Mouse (Mus musculus) CH12.LX (cell line): ENCODE measurements around the gene Hbs1l. TPM values are rescaled to one million over a fixed set of nuclear protein-coding genes. Genes with fewer than 3 reads are reported as not detected.

Experiments
- DNase-seq: peaks from one replicate; pipeline ENCODE4 v3.0.0-alpha.2; 2013; ENCODE audit errors: extremely low read depth
- H3K27ac ChIP-seq: 2 replicates; pipeline ENCODE4 v1.5.1; 2012; ENCODE audit warnings: low read depth, mild to moderate bottlenecking, control low read depth, moderate library complexity; ENCODE audit not compliant: insufficient read depth
- H3K27me3 ChIP-seq: replicated peaks from 2 replicates; pipeline ENCODE3; 2012; ENCODE audit warnings: inconsistent platforms
- H3K36me3 ChIP-seq, 2 experiments: replicated peaks in 1 of 2; 2 replicates each; pipeline versions ENCODE3 to v1.6.1; 2012; ENCODE audit warnings: inconsistent platforms in 1 of 2, low read length in 1 of 2, mild to moderate bottlenecking in 1 of 2, mixed read lengths in 1 of 2, moderate library complexity in 1 of 2; ENCODE audit not compliant: control insufficient read depth in 1 of 2, insufficient read depth in 1 of 2
- H3K4me1 ChIP-seq, 2 experiments: 2 replicates each; pipeline ENCODE4 v1.6.1; 2012; ENCODE audit warnings: inconsistent platforms in 1 of 2, moderate library complexity in 1 of 2; ENCODE audit not compliant: insufficient read depth in 2 of 2, control insufficient read depth in 1 of 2
- H3K4me2 ChIP-seq: 2 replicates; pipeline ENCODE4 v1.6.1; 2012; ENCODE audit warnings: low read depth, mild to moderate bottlenecking, control low read depth; ENCODE audit not compliant: poor library complexity, insufficient read depth, severe bottlenecking
- H3K4me3 ChIP-seq, 3 experiments: fragments of 150-350 bp in 1 of 3; sonication (generic) in 1 of 3; replicated peaks in 1 of 3; 2 replicates each; pipeline versions ENCODE3 to v1.5.1; 2011 to 2012; ENCODE audit warnings: low read depth in 2 of 3, low read length in 2 of 3, mild to moderate bottlenecking in 2 of 3, moderate library complexity in 2 of 3, control low read depth in 1 of 3, improper control_type of control experiment in 1 of 3, inconsistent platforms in 1 of 3, mixed read lengths in 1 of 3; ENCODE audit not compliant: poor library complexity in 1 of 3
- H3K79me2 ChIP-seq: replicated peaks from 2 replicates; pipeline ENCODE4 v1.6.1; 2012; ENCODE audit warnings: mild to moderate bottlenecking, moderate library complexity; ENCODE audit not compliant: control insufficient read depth, poor library complexity, insufficient read depth, severe bottlenecking; ENCODE audit errors: extremely low read depth
- H3K9ac ChIP-seq: 2 replicates; pipeline ENCODE4 v1.6.1; 2012; ENCODE audit warnings: low read depth, mild to moderate bottlenecking, control low read depth, moderate library complexity; ENCODE audit not compliant: insufficient read depth
- H3K9me3 ChIP-seq: replicated peaks from 2 replicates; pipeline ENCODE3; 2012; ENCODE audit warnings: low read length, inconsistent platforms, mixed read lengths
- CHD2 ChIP-seq: IDR thresholded peaks from 2 replicates; pipeline ENCODE4 v1.6.1; 2011; ENCODE audit warnings: low read length, improper control_type of control experiment
- CTCF ChIP-seq, 2 experiments: IDR thresholded peaks in 1 of 2; conservative IDR thresholded peaks in 1 of 2; 2 replicates each; pipeline ENCODE4 v1.5.1; 2011 to 2012; ENCODE audit warnings: low read depth in 2 of 2, low read length in 2 of 2, improper control_type of control experiment in 1 of 2, inconsistent platforms in 1 of 2, mild to moderate bottlenecking in 1 of 2, moderate library complexity in 1 of 2
- ELF1 ChIP-seq: IDR thresholded peaks from 2 replicates; pipeline ENCODE4 v1.6.1; 2014; ENCODE audit warnings: low read depth, mild to moderate bottlenecking, inconsistent platforms, low read length, improper control_type of control experiment
- EP300 ChIP-seq: IDR thresholded peaks from 2 replicates; pipeline ENCODE4 v1.6.1; 2011; ENCODE audit warnings: low read length, improper control_type of control experiment
- ETS1 ChIP-seq: conservative IDR thresholded peaks from 2 replicates; pipeline ENCODE4 v1.6.1; 2012; ENCODE audit warnings: low read depth, mild to moderate bottlenecking, inconsistent platforms, low read length, improper control_type of control experiment, moderate library complexity
- GABPA ChIP-seq: IDR thresholded peaks from 2 replicates; pipeline ENCODE4 v1.6.1; 2012; ENCODE audit warnings: low read depth, low read length, improper control_type of control experiment, inconsistent platforms; ENCODE audit not compliant: insufficient replicate concordance
- HCFC1 ChIP-seq: IDR thresholded peaks from 2 replicates; pipeline ENCODE4 v1.6.1; 2012; ENCODE audit warnings: low read depth, mild to moderate bottlenecking, inconsistent platforms, low read length, improper control_type of control experiment
- IRF4 ChIP-seq: IDR thresholded peaks from 2 replicates; pipeline ENCODE4 v1.6.1; 2014; ENCODE audit warnings: low read depth, mild to moderate bottlenecking, inconsistent platforms, low read length, improper control_type of control experiment
- JUN ChIP-seq: IDR thresholded peaks from 2 replicates; pipeline ENCODE4 v1.6.1; 2011; ENCODE audit warnings: low read depth, mild to moderate bottlenecking, low read length, improper control_type of control experiment, moderate library complexity; ENCODE audit not compliant: insufficient read depth
- KAT2A ChIP-seq: IDR thresholded peaks from 2 replicates; pipeline ENCODE4 v1.6.1; 2012; ENCODE audit warnings: low read length, improper control_type of control experiment, inconsistent platforms; ENCODE audit not compliant: insufficient replicate concordance
- MAFK ChIP-seq: IDR thresholded peaks from 2 replicates; pipeline ENCODE4 v1.6.1; 2011; ENCODE audit warnings: low read length, improper control_type of control experiment; ENCODE audit not compliant: insufficient replicate concordance
- MAZ ChIP-seq: IDR thresholded peaks from 2 replicates; pipeline ENCODE4 v1.6.1; 2012; ENCODE audit warnings: low read depth, mild to moderate bottlenecking, inconsistent platforms, low read length, improper control_type of control experiment, moderate library complexity
- MYC ChIP-seq: IDR thresholded peaks from 2 replicates; pipeline ENCODE4 v1.6.1; 2011; ENCODE audit warnings: low read depth, mild to moderate bottlenecking, improper control_type of control experiment, low read length
- NELFE ChIP-seq: IDR thresholded peaks from 2 replicates; pipeline ENCODE4 v1.6.1; 2011; ENCODE audit warnings: low read depth, low read length, improper control_type of control experiment
- NRF1 ChIP-seq: IDR thresholded peaks from 2 replicates; pipeline ENCODE4 v1.6.1; 2014; ENCODE audit warnings: low read depth, mild to moderate bottlenecking, inconsistent platforms, low read length, improper control_type of control experiment, moderate library complexity
- RAD21 ChIP-seq: IDR thresholded peaks from 2 replicates; pipeline ENCODE4 v1.6.1; 2011; ENCODE audit warnings: low read depth, mild to moderate bottlenecking, low read length, improper control_type of control experiment, moderate library complexity
- SIN3A ChIP-seq: IDR thresholded peaks from 2 replicates; pipeline ENCODE4 v1.6.1; 2012; ENCODE audit warnings: low read length, improper control_type of control experiment, inconsistent platforms
- SMC3 ChIP-seq: IDR thresholded peaks from 2 replicates; pipeline ENCODE4 v1.6.1; 2011; ENCODE audit warnings: low read depth, low read length, improper control_type of control experiment
- TBP ChIP-seq: conservative IDR thresholded peaks from 2 replicates; pipeline ENCODE4 v1.6.1; 2011; ENCODE audit warnings: low read depth, low read length, improper control_type of control experiment
- USF1 ChIP-seq: IDR thresholded peaks from 2 replicates; pipeline ENCODE4 v1.6.1; 2014; ENCODE audit warnings: low read depth, mild to moderate bottlenecking, inconsistent platforms, low read length, improper control_type of control experiment
- USF2 ChIP-seq: conservative IDR thresholded peaks from 2 replicates; pipeline ENCODE4 v1.6.1; 2011; ENCODE audit warnings: low read depth, low read length, improper control_type of control experiment
- ZC3H11A ChIP-seq: IDR thresholded peaks from 2 replicates; pipeline ENCODE4 v1.6.1; 2012; ENCODE audit warnings: low read depth, mild to moderate bottlenecking, inconsistent platforms, low read length, improper control_type of control experiment
- ZKSCAN1 ChIP-seq: IDR thresholded peaks from 2 replicates; pipeline ENCODE4 v1.6.1; 2012; ENCODE audit warnings: low read depth, inconsistent platforms, low read length, improper control_type of control experiment, borderline replicate concordance
- ZMIZ1 ChIP-seq: IDR thresholded peaks from 2 replicates; pipeline ENCODE4 v1.6.1; 2012; ENCODE audit warnings: low read depth, mild to moderate bottlenecking, inconsistent platforms, low read length, improper control_type of control experiment
- ZNF384 ChIP-seq: IDR thresholded peaks from 2 replicates; pipeline ENCODE4 v1.6.1; 2012; ENCODE audit warnings: low read depth, low read length, improper control_type of control experiment, inconsistent platforms
- dilution Hi-C: fragments of 300-500 bp; cut with MboI; formaldehyde crosslinking; loops from 2 replicates; pipeline ENCODE4 v1.14.3; 2020; ENCODE audit warnings: low sequenced_read_pairs; ENCODE audit not compliant: extremely low pct_unique_long_range_greater_than_20kb, extremely low pct_ligation_motif_present
- in situ Hi-C: fragments of 300-500 bp; cut with MboI; formaldehyde crosslinking; loops from 3 replicates; pipeline ENCODE4 v1.14.3; 2019; ENCODE audit warnings: low sequenced_read_pairs, low pct_ligation_motif_present, low pct_unique_long_range_greater_than_20kb, mixed read lengths
- polyA plus RNA-seq: library from polyadenylated mRNA; unstranded; fragments of >175 nt; gene quantifications from 2 replicates; pipeline ENCODE4 v1.2.1, GENCODE M21; 2012; ENCODE audit warnings: low read depth; ENCODE audit not compliant: insufficient read length
- total RNA-seq, 2 experiments: library from RNA; depleted of rRNA; stranded (reverse); fragments of 300-350 nt in 1 of 2; fragments of >200 nt in 1 of 2; gene quantifications; 2 replicates each; pipeline ENCODE4 v1.2.3; 2012 to 2014

The Hbs1l gene
- total and polyA plus RNA-seq, 3 experiments = 99.7 to 111 (median 111) TPM

- in situ Hi-C loops = no loop called here
- H3K4me2 ChIP-seq = no peak overlapping the region
- H3K27ac ChIP-seq = no peak overlapping the region
- no peaks in the 10 kb centered on the region for H3K9me3 ChIP-seq
- DNase-seq = no peak
- H3K27me3 ChIP-seq = no peaks in the 10 kb centered on the region
- peaks cover 66 to 86% of the 10 kb centered on the region in 2 experiments for H3K36me3 ChIP-seq
- H3K4me3 ChIP-seq = no peak overlapping the region
- H3K9ac ChIP-seq = no peak overlapping the region
- H3K79me2 ChIP-seq = no peaks in the 10 kb centered on the region
- TF ChIP-seq SMC3 (no peak), ZKSCAN1 (no peak), CTCF (conservative IDR thresholded peaks at IDR 0.05 in 1 of 2, IDR thresholded peaks at IDR 0.05 in 1 of 2; ENCODE audit: low read depth in 2 of 2, low read length in 2 of 2) (no peak), NELFE (no peak), KAT2A (no peak), USF1 (no peak), GABPA (no peak), EP300 (no peak), RAD21 (no peak), NRF1 (no peak), TBP (no peak), ZC3H11A (no peak), JUN (no peak), HCFC1 (no peak), ZMIZ1 (no peak), IRF4 (no peak), CHD2 (no peak), ZNF384 (no peak), ETS1 (no peak)
- dilution Hi-C loops = no loop called here
- no peaks in the 10 kb centered on the region for H3K4me1 ChIP-seq
These were observed 56.0 kb downstream of the Hbs1l start for GRCm38 (mm10) chr10:21351766-21352165.

- H3K27ac ChIP-seq = no peak overlapping the region
- DNase-seq = no peak
- TF ChIP-seq ZC3H11A = no peak
- TF ChIP-seq MAFK = no peak
- no peak for TF ChIP-seq SIN3A
- no peak for TF ChIP-seq ELF1
- TF ChIP-seq HCFC1 = no peak
- TF ChIP-seq ZMIZ1 = no peak
- no peak for TF ChIP-seq USF2
- no peak for TF ChIP-seq SMC3
- no peak for TF ChIP-seq CTCF (conservative IDR thresholded peaks at IDR 0.05 in 1 of 2, IDR thresholded peaks at IDR 0.05 in 1 of 2; ENCODE audit: low read depth in 2 of 2, low read length in 2 of 2)
- TF ChIP-seq RAD21 = no peak
- TF ChIP-seq MYC = no peak
- TF ChIP-seq MAZ = no peak
- H3K9me3 ChIP-seq = no peaks in the 10 kb centered on the region
- dilution Hi-C loops (no loop called here), in situ Hi-C loops (no loop called here)
- no peak overlapping the region for H3K4me3 ChIP-seq
- H3K27me3 ChIP-seq = no peaks in the 10 kb centered on the region
- H3K9ac ChIP-seq = no peak overlapping the region
- peaks cover 66 to 89% of the 10 kb centered on the region in 2 experiments for H3K36me3 ChIP-seq
- H3K79me2 ChIP-seq = no peaks in the 10 kb centered on the region
- H3K4me1 ChIP-seq = peaks cover 0 to 8% of the 10 kb centered on the region in 2 experiments; a peak in 2 of 4 replicates
- H3K4me2 ChIP-seq = no peak overlapping the region
These were observed 58.1 kb downstream of the Hbs1l start for GRCm38 (mm10) chr10:21353890-21354289.
